Mouse (Mus musculus) heart, embryonic 10.5 days (tissue): ENCODE measurements around the gene Rbms1. TPM values are rescaled to one million over a fixed set of nuclear protein-coding genes. Genes with fewer than 3 reads are reported as not detected.

Source experiments
- DNase-seq: peaks from one replicate; pipeline ENCODE4 v3.0.0-alpha.2; 2017; ENCODE audit warnings: low spot score
- H3K27ac ChIP-seq: fragments of 300-500 bp; sonication (generic); 2 replicates; pipeline ENCODE4 v1.5.1; 2016; ENCODE audit warnings: mild to moderate bottlenecking
- H3K27me3 ChIP-seq: fragments of 300-500 bp; sonication (generic); 2 replicates; pipeline ENCODE4 v1.6.1; 2016; ENCODE audit warnings: mild to moderate bottlenecking; ENCODE audit not compliant: poor library complexity, insufficient read depth, severe bottlenecking
- H3K36me3 ChIP-seq: fragments of 300-500 bp; sonication (generic); 2 replicates; pipeline ENCODE4 v1.6.1; 2016; ENCODE audit warnings: mild to moderate bottlenecking, moderate library complexity
- H3K4me1 ChIP-seq: fragments of 300-500 bp; sonication (generic); 2 replicates; pipeline ENCODE4 v1.6.1; 2016; ENCODE audit warnings: mild to moderate bottlenecking
- H3K4me3 ChIP-seq: fragments of 300-500 bp; sonication (generic); 2 replicates; pipeline ENCODE4 v1.5.1; 2016; ENCODE audit warnings: mild to moderate bottlenecking, moderate library complexity
- H3K9me3 ChIP-seq: fragments of 300-500 bp; sonication (generic); 2 replicates; pipeline ENCODE4 v1.6.1; 2016; ENCODE audit warnings: mild to moderate bottlenecking, moderate library complexity
- WGBS: fragments of 180-500 bp; shearing (Covaris S2); methylation state at CpG from one replicate; pipeline ENCODE4 v1.1.7; 2016; 5-methylcytosine and 5-hydroxymethylcytosine counted together
- polyA plus RNA-seq: library from polyadenylated mRNA; unstranded; fragments of >200 nt; fragmentation: Nextera tagmentation; extraction: Ambion mirVana; gene quantifications from 2 replicates; pipeline ENCODE4 v1.2.1, GENCODE M21; 2016

Gene Rbms1
- polyA plus RNA-seq, 1 experiment from 2014 or later = 146 TPM

DNA sequence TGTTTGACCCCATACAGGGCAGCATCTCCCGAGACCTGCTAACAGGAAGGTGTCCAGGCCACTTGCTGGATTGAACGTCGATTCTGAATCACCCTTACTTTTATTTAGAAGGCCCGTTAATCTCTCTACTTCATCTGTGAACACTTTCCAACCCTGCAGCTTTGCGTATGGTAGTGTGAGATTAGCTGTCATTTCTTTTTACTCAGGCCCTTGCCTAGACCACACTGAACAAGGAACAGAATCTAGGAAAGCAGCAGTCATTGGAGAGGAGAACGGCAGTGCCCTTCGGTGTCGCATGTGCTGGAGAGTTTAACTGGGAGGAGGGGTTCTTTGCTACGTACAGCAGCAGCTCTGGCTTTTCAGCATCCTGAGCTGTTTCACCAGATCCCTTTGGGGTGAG is 167.1 kb downstream of the Rbms1 start:
- no peak overlapping the region for H3K27ac ChIP-seq
- no peaks in the 10 kb centered on the region for H3K9me3 ChIP-seq
- WGBS = 80% methylated on average over 9 of the region's 9 CpGs
- DNase-seq = no peak
- H3K4me1 ChIP-seq = peaks cover 14% of the 10 kb centered on the region
- H3K36me3 ChIP-seq = peaks cover 43% of the 10 kb centered on the region
- no peaks in the 10 kb centered on the region for H3K27me3 ChIP-seq
- H3K4me3 ChIP-seq = no peak overlapping the region

DNA sequence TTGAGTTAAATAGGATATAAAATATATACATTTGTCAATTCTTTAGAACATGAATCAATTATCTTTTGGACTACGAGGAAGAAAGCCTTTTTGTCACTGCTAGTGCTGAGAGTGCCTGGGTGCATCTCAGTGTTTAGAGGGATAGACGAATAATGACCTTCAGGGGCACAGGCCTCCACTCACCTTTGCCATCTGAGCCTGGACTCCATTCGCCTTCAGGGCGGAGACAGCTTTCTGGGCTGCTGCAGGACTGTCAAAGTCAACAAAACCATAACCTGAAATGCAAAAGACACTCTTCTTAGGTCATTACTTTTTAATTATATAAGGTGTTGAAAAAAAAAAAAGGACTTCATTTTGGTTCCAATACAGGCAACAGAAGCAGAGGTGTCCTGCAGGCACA is 170.5 kb downstream of the Rbms1 start:
- WGBS = 92% methylated on average over 4 of the region's 4 CpGs

DNA sequence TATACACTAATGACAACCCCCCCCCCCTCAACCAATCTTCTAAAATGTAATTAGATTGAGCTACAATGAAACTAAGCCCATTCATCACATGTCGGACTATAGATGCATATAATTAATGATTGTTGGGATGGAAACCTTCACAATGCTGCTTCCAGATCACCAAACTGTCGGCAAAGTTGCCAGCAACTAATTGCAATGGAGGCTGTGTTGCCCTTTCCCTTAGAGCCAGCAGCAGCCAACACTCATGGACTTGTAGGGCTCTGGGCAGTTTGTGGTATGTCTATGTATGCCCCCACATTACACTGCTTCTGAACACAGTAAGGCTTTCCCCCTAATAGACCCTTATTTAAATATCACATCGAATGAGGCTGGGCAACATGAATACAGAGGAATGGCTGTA is 173.9 kb downstream of the Rbms1 start:
- Histone ChIP-seq H3K4me3 (no peak overlapping the region), H3K36me3 (peaks cover 54% of the 10 kb centered on the region), H3K4me1 (peaks cover 12% of the 10 kb centered on the region), H3K9me3 (no peaks in the 10 kb centered on the region), H3K27ac (no peak overlapping the region), H3K27me3 (no peaks in the 10 kb centered on the region)
- no peak for DNase-seq
- 91% methylated on average over 3 of the region's 3 CpGs for WGBS

More for the DNA sequence above, 170.5 kb downstream of the Rbms1 start:
- no peak overlapping the region for H3K4me3 ChIP-seq
- no peaks in the 10 kb centered on the region for H3K27me3 ChIP-seq
- H3K4me1 ChIP-seq = no peaks in the 10 kb centered on the region
- H3K36me3 ChIP-seq = peaks cover 65% of the 10 kb centered on the region
- no peak overlapping the region for H3K27ac ChIP-seq
- no peaks in the 10 kb centered on the region for H3K9me3 ChIP-seq
- DNase-seq = no peak

DNA sequence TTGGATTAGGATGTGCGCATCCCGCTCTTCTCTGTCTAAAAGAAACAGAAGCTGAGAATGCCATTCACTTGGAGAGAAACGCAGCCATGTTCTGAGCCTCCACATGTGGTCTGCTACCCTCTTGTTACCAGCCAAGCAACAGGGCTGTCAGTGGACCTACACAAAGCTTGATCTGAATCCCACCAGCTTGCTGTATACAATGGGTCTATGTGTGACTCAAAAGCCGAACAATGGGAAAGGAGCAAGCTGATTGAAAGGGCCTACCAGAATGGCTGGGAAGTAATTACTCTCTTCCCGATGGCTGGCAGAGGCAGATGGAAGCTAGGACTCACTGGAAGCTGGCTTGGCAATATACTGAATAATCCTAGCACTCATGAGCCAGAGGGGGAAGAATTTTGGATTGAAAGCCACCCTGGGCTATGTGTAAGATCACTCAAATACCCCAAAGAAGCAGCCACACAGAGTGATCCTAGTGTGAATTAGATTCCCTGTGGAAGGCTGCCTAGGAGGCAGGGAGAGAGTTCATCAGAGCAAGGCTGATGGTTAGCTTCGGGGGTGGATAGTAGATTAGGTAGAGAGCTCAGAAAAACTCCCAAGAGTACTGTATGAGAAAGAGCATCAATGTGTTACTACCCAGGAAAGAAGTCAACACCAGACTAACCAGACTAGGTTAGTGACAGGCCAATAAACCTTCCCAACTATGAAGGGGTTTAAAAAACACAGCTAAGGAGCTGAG is 174.7 kb downstream of the Rbms1 start:
- Histone ChIP-seq H3K4me1 (peaks cover 12% of the 10 kb centered on the region), H3K9me3 (no peaks in the 10 kb centered on the region), H3K27me3 (no peaks in the 10 kb centered on the region), H3K27ac (no peak overlapping the region), H3K36me3 (peaks cover 50% of the 10 kb centered on the region), H3K4me3 (no peak overlapping the region)
- no peak for DNase-seq
- 88% methylated on average over 6 of the region's 6 CpGs for WGBS

DNA sequence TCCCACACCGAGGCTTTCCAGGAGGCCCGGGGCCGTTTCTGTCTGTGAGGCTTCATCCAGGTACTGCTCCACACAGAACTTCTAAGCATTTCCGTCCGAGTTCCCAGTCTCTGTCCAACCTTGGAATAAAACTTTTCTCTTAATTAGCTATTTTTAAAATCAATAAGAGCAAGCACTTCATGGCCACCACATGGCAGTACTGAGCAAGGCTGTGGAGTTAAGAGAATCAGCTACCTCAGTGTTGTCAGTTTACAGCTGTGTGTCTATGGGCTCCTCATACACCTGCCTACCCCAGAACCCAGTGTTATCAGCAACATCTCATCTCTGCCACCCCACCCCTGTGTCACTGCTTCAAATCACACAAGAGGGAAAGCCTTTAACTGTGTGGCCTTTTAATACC is 175.9 kb downstream of the Rbms1 start:
- Histone ChIP-seq H3K9me3 (no peaks in the 10 kb centered on the region), H3K27ac (no peak overlapping the region)

DNA sequence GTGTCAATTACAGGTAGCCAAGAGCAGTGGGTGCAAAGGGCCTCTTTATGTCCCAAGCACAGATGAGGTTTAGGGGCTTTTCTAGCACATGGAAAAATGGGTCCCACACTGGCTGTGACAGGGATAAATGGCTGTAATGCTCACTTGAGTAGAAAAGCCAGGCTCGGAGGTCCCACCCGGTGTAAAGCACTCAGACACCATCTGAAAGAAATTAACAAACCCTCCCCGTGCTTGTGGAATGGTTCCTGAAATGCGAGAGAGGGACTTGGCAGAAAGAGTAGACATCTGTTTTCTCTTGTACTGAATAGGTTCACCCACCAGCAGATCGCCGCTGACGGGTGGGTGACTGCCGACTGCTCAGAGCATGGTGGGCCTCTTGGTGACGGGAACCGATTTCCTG is 176.7 kb downstream of the Rbms1 start:
- 67% methylated on average over 10 of the region's 10 CpGs for WGBS
- Histone ChIP-seq H3K36me3 (peaks cover 56% of the 10 kb centered on the region), H3K27ac (no peak overlapping the region), H3K4me3 (no peak overlapping the region), H3K27me3 (no peaks in the 10 kb centered on the region), H3K9me3 (no peaks in the 10 kb centered on the region), H3K4me1 (peaks cover 12% of the 10 kb centered on the region)
- DNase-seq = no peak

More for the DNA sequence above, 175.9 kb downstream of the Rbms1 start:
- DNase-seq = no peak
- Histone ChIP-seq H3K4me1 (peaks cover 12% of the 10 kb centered on the region), H3K4me3 (no peak overlapping the region), H3K27me3 (no peaks in the 10 kb centered on the region), H3K36me3 (peaks cover 53% of the 10 kb centered on the region)
- WGBS = 89% methylated on average over 5 of the region's 5 CpGs

DNA sequence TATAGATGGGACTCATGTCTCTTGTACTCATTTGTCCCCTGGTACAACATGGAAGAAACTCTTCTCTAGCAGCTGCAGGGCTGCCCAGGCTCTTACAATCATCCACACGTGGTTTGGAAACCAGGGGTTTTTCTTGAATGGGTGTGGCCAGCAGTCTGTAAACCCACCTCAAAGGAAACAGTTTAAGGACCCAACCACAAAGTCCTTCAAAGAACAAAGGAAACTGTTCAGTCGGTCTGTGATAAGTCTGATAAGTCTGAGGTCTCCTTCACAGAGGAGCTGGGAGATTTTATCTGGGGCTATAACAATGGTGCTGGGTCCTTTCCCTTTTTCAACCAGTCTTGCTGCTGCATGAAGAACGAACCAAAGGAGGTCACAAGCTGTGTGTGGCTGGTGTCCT is 188.5 kb downstream of the Rbms1 start:
- Histone ChIP-seq H3K36me3 (peaks cover 96% of the 10 kb centered on the region), H3K9me3 (peaks cover 10% of the 10 kb centered on the region), H3K4me3 (no peak overlapping the region), H3K4me1 (0 out of 2 replicates have a peak, but pooled peaks cover 5% of the 10 kb centered on the region), H3K27me3 (no peaks in the 10 kb centered on the region), H3K27ac (no peak overlapping the region)
- WGBS = 37% methylated on average over 3 of the region's 3 CpGs
- DNase-seq = no peak

GRCm38 (mm10) chr2:60773592-60773991 is 189.4 kb downstream of the Rbms1 start:
- no peak overlapping the region for H3K27ac ChIP-seq
- DNase-seq = no peak

DNA sequence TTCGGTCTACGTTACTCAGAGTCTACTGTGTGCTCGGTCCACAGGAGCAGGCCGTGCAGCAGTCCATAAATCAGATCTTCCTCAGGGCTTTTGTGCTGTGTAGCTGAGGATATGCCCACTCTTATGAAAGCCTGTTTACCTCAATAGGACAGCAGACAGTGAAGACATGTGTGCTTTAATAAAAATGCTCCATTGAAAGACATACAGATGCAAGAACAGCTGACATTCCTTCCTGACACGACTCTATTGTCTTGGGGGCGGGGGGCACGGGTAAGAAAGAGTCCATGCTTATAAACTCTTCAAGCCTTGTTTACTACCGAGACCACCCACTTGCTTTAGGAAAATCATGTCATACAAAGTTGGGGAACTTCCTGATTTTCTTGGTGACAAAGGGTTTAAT is 196.6 kb downstream of the Rbms1 start:
- Histone ChIP-seq H3K27me3 (no peaks in the 10 kb centered on the region), H3K9me3 (peaks cover 7% of the 10 kb centered on the region), H3K4me1 (no peaks in the 10 kb centered on the region), H3K27ac (no peak overlapping the region), H3K4me3 (no peak overlapping the region), H3K36me3 (peaks cover 85% of the 10 kb centered on the region)
- WGBS = 91% methylated on average over 8 of the region's 8 CpGs
- DNase-seq = no peak

More at GRCm38 (mm10) chr2:60773592-60773991, 189.4 kb downstream of the Rbms1 start:
- peaks cover 10% of the 10 kb centered on the region for H3K9me3 ChIP-seq
- no peaks in the 10 kb centered on the region for H3K27me3 ChIP-seq
- H3K4me1 ChIP-seq = 0 out of 2 replicates have a peak, but pooled peaks cover 5% of the 10 kb centered on the region
- no peak overlapping the region for H3K4me3 ChIP-seq
- peaks cover 93% of the 10 kb centered on the region for H3K36me3 ChIP-seq
- WGBS = 95% methylated on average over 5 of the region's 5 CpGs

GRCm38 (mm10) chr2:60756218-60756617 is 206.8 kb downstream of the Rbms1 start:
- no peaks in the 10 kb centered on the region for H3K9me3 ChIP-seq
- no peaks in the 10 kb centered on the region for H3K4me1 ChIP-seq
- H3K27ac ChIP-seq = no peak overlapping the region
- WGBS = 89% methylated on average over 9 of the region's 9 CpGs
- H3K4me3 ChIP-seq = no peak overlapping the region
- H3K27me3 ChIP-seq = no peaks in the 10 kb centered on the region
- H3K36me3 ChIP-seq = peaks cover 70% of the 10 kb centered on the region
- no peak for DNase-seq

DNA sequence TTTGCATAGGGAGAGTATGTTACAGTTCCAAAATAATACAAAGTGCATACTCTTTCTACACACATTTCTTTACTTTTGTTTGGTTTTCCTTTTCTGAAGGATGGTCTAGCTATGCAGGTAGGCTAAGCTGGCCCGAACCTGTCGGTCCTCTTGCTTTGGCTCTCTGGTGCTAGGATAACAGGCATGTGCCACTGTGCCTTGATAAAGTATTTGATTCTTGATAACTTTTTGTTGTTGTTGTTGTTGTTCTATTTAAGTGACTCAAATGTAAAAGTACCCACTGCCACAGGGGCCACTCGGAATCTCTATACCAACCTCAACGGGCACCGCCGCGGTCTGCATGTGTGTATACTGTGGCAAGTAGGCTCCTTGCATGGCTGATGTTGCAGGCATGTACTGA is 207.9 kb downstream of the Rbms1 start:
- DNase-seq = peak; percentile 52
- Histone ChIP-seq H3K9me3 (no peaks in the 10 kb centered on the region), H3K4me3 (no peak overlapping the region), H3K36me3 (peaks cover 59% of the 10 kb centered on the region), H3K27me3 (no peaks in the 10 kb centered on the region), H3K27ac (no peak overlapping the region), H3K4me1 (no peaks in the 10 kb centered on the region)
- WGBS = 94% methylated on average over 7 of the region's 7 CpGs

- no peak for DNase-seq
- 90% methylated on average over 9 of the region's 9 CpGs for WGBS
- Histone ChIP-seq H3K4me3 (no peak overlapping the region), H3K9me3 (no peaks in the 10 kb centered on the region), H3K27me3 (no peaks in the 10 kb centered on the region), H3K4me1 (peaks cover 15% of the 10 kb centered on the region), H3K27ac (no peak overlapping the region), H3K36me3 (peaks cover 47% of the 10 kb centered on the region)
Observed at GRCm38 (mm10) chr2:60751274-60751673, 211.7 kb downstream of the Rbms1 start.

DNA sequence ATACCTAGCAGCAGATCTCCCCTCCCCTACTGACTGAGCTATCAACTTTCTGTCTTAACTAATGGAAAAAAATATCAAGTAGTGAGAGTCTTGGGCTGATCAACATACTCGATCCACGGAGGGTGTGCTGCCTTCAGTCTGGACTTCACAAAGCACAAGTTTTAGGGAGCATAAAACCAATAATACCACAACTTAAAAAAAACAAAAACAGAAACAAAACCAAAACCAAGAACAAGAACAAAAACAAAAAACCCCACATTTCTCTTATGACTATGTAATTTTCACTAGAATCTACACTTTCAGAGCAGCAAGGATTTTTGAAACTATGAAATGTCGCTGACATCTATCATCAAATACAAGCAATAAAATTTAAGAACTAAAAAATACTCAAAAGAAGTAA is 212.4 kb downstream of the Rbms1 start:
- Histone ChIP-seq H3K27me3 (no peaks in the 10 kb centered on the region), H3K9me3 (no peaks in the 10 kb centered on the region), H3K36me3 (peaks cover 40% of the 10 kb centered on the region), H3K27ac (no peak overlapping the region), H3K4me1 (peaks cover 15% of the 10 kb centered on the region), H3K4me3 (no peak overlapping the region)
- 87% methylated on average over 3 of the region's 3 CpGs for WGBS
- DNase-seq = no peak

DNA sequence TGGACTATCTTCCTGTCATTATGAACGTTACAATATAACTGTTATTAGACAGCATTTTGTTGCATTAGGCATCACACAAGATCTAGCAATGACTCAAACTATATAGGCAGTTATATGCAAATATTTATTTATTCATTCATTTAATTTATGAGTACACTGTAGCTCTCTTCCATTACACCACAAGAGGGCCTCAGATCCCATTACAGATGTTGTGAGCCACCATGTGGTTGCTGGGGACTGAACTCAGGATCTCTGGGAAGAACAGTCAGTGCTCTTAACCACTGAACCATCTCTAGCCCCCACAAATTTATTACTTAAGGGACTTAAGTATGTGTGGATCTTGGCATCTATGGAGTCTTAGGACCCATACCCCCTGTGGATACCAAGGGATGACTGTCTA is 214.4 kb downstream of the Rbms1 start:
- Histone ChIP-seq H3K4me1 (peaks cover 15% of the 10 kb centered on the region), H3K27ac (no peak overlapping the region), H3K27me3 (no peaks in the 10 kb centered on the region), H3K9me3 (no peaks in the 10 kb centered on the region), H3K4me3 (no peak overlapping the region), H3K36me3 (peaks cover 20% of the 10 kb centered on the region)
- no peak for DNase-seq
- whole genome bisulfite sequencing = 88% methylated on average over 1 of the region's 1 CpGs
